Mouse (Mus musculus): ENCODE measurements around the gene Anln.

GRCm38 (mm10) chr9:22327099-22327474 is 61.9 kb downstream of the Anln start:
- TF ChIP-seq CTCF (IDR thresholded peaks at IDR 0.05), result no peak
- no peak for TF ChIP-seq EP300 (IDR thresholded peaks at IDR 0.05)

Data from lung, postnatal 0 days (tissue).